Mouse (Mus musculus): Measurements from ENCODE around the gene Ubfd1.

Gene Ubfd1

GRCm38 (mm10) chr7:122066945-122067516, at the start of gene Ubfd1, which contains the start of gene Ears2:
Gene Ubfd1 (plus strand): TSS chr7:122067175.
Gene Ears2 (minus strand): TSS chr7:122067263.
- peak; percentile 96 to 97 for DNase-seq

GRCm38 (mm10) chr7:122018247-122018646, 48.7 kb upstream of the Ubfd1 start:
- DNase-seq, result peak; percentile 22 to 47

- DNase-seq, result no peak
Measured at GRCm38 (mm10) chr7:122018978-122019377, 48.0 kb upstream of the Ubfd1 start.

GRCm38 (mm10) chr7:122020273-122020666, 46.7 kb upstream of the Ubfd1 start:
- DNase-seq, result no peak

GRCm38 (mm10) chr7:122020667-122021354, 46.2 kb upstream of the Ubfd1 start, which contains the start of gene Gga2:
Gene Gga2 (minus strand): TSS chr7:122021222.
- peak; percentile 90 to 94 for DNase-seq

- DNase-seq, result no peak
Measured at GRCm38 (mm10) chr7:122022131-122022530, 44.8 kb upstream of the Ubfd1 start.

GRCm38 (mm10) chr7:122033371-122033770, 33.6 kb upstream of the Ubfd1 start:
- DNase-seq, result no peak

GRCm38 (mm10) chr7:122034348-122034747, 32.6 kb upstream of the Ubfd1 start:
- peak in 1 of 2 experiments; percentile 52 for DNase-seq

GRCm38 (mm10) chr7:122044106-122044505, 22.9 kb upstream of the Ubfd1 start:
- peak in 1 of 2 experiments; percentile 40 for DNase-seq

- DNase-seq, result peak; percentile 43 to 82
Measured at GRCm38 (mm10) chr7:122045181-122045634, 21.8 kb upstream of the Ubfd1 start.

- DNase-seq, result no peak
Measured at GRCm38 (mm10) chr7:122045711-122046110, 21.3 kb upstream of the Ubfd1 start.

- no peak for DNase-seq
Measured at GRCm38 (mm10) chr7:122046813-122047212, 20.2 kb upstream of the Ubfd1 start.

- DNase-seq, result no peak
Measured at GRCm38 (mm10) chr7:122048191-122048590, 18.8 kb upstream of the Ubfd1 start.

GRCm38 (mm10) chr7:122050834-122051233, 16.1 kb upstream of the Ubfd1 start:
- DNase-seq, result peak; percentile 21 to 65

GRCm38 (mm10) chr7:122056633-122057032, 10.3 kb upstream of the Ubfd1 start:
- DNase-seq, result no peak

- no peak for DNase-seq
Measured at GRCm38 (mm10) chr7:122065656-122066055, 1.3 kb upstream of the Ubfd1 start.

- no peak for DNase-seq
Measured at GRCm38 (mm10) chr7:122066102-122066944, 652 bp upstream of the Ubfd1 start.

- no peak for DNase-seq
Measured at GRCm38 (mm10) chr7:122067517-122068381, 774 bp downstream of the Ubfd1 start.

GRCm38 (mm10) chr7:122074374-122074773, 7.4 kb downstream of the Ubfd1 start:
- DNase-seq, result no peak

- DNase-seq, result no peak
Measured at GRCm38 (mm10) chr7:122079798-122080554, 13.0 kb downstream of the Ubfd1 start.

- no peak for DNase-seq
Measured at GRCm38 (mm10) chr7:122081071-122081470, 14.1 kb downstream of the Ubfd1 start.

Measured in lung, postnatal 4 days (tissue).